Mouse (Mus musculus): Measurements from ENCODE around the gene Gng12.

DNA sequence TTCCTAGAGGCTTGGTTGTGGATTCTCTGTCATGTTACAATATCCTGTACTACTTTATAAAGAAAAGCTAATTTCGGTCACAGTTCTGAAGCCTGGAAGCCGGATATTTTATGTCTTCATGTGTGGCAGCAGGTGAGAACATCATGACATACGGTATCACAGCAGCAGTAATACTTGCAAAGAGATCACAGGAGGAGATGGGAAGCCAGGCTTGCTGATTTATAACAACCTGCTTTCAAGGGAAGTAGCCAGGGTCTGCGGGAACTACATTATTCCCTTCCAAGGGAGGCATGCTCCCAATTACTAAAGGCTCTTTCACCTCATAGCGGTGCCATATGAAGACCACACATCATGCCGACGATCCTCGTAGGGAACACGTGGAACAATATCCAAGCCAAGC, 92.2 kb downstream of the Gng12 start:
- TF ChIP-seq EP300 (IDR thresholded peaks at IDR 0.05; ENCODE audit: low read depth) (no peak), CTCF (IDR thresholded peaks at IDR 0.05; ENCODE audit: low read depth) (no peak)

Measured in heart, postnatal 0 days (tissue).